Mouse (Mus musculus) embryonic facial prominence, embryonic 14.5 days (tissue): ENCODE results near the gene Gria3. TPM values are rescaled to one million over a fixed set of nuclear protein-coding genes. Genes with fewer than 3 reads are reported as not detected.

ENCODE experiments used
- microRNA-seq: library from miRNA; unstranded; fragments of <30 nt; microRNA quantifications from one replicate; pipeline ENCODE4, GENCODE M21; 2016; ENCODE audit warnings: borderline number of aligned reads
- polyA plus RNA-seq: library from polyadenylated mRNA; unstranded; fragments of >200 nt; fragmentation: Nextera tagmentation; extraction: Ambion mirVana; gene quantifications from 2 replicates; pipeline ENCODE4 v1.2.1, GENCODE M21; 2014

Gria3 gene
- polyA plus RNA-seq, 1 experiment from 2014 or later = 9.4 TPM

Small RNA genes within 50 kb of the gene (microRNA-seq; reads per million reads assigned to microRNA genes)
- gene Gm22413 = not detected
